Mouse (Mus musculus) spleen, adult 2 months (tissue): ENCODE data around the gene Kctd20. TPM values are rescaled to one million over a fixed set of nuclear protein-coding genes. Genes with fewer than 3 reads are reported as not detected.

Experiments
- DNase-seq, 2 experiments: peaks; one replicate each; pipeline versions ENCODE4 v3.0.0 to v3.0.0-alpha.2; 2012 to 2021; ENCODE audit warnings: low spot score in 2 of 2, low read depth in 1 of 2
- H3K27ac ChIP-seq: fragments of 200-500 bp; 2 replicates; pipeline ENCODE4 v1.5.1; 2012; ENCODE audit warnings: low read length, inconsistent platforms; ENCODE audit not compliant: insufficient read depth
- H3K27me3 ChIP-seq: fragments of 200-500 bp; 2 replicates; pipeline ENCODE4 v1.6.1; 2012; ENCODE audit warnings: mild to moderate bottlenecking, moderate library complexity, low read length, inconsistent platforms; ENCODE audit not compliant: control insufficient read depth, insufficient read depth
- H3K36me3 ChIP-seq: fragments of 200-500 bp; 2 replicates; pipeline ENCODE4 v1.6.1; 2012; ENCODE audit warnings: mild to moderate bottlenecking, low read length, inconsistent platforms; ENCODE audit not compliant: control insufficient read depth, insufficient read depth
- H3K4me1 ChIP-seq: fragments of 200-500 bp; 2 replicates; pipeline ENCODE4 v1.6.1; 2011; ENCODE audit warnings: inconsistent platforms; ENCODE audit not compliant: control insufficient read depth, insufficient read depth, insufficient read length
- H3K4me3 ChIP-seq: fragments of 200-500 bp; 2 replicates; pipeline ENCODE4 v1.5.1; 2011; ENCODE audit warnings: mild to moderate bottlenecking, inconsistent platforms; ENCODE audit not compliant: insufficient read depth, insufficient read length; ENCODE audit errors: extremely low read depth
- CTCF ChIP-seq: fragments of 200-500 bp; IDR thresholded peaks from 2 replicates; pipeline ENCODE4 v1.5.1; 2011; ENCODE audit warnings: mild to moderate bottlenecking, inconsistent platforms; ENCODE audit not compliant: insufficient read depth, insufficient read length, insufficient replicate concordance; ENCODE audit errors: extremely low read depth
- POLR2A ChIP-seq: fragments of 200-500 bp; IDR thresholded peaks from 2 replicates; pipeline ENCODE4 v1.6.1; 2011; ENCODE audit warnings: low read depth, low read length, inconsistent platforms
- WGBS: fragments of 180-500 bp; shearing (Covaris S2); methylation state at CpG from one replicate; pipeline ENCODE4 v1.1.7; 2018; 5-methylcytosine and 5-hydroxymethylcytosine counted together
- polyA plus RNA-seq: library from polyadenylated mRNA; depleted of rRNA; stranded (reverse); fragments of >200 nt; gene quantifications from 2 replicates; pipeline ENCODE4 v1.2.3, GENCODE M21; 2012

The Kctd20 gene
- polyA plus RNA-seq, 1 experiment, result 27.4 TPM

- 82% methylated on average over 8 of the region's 8 CpGs for WGBS
- no peak overlapping the region for H3K4me3 ChIP-seq
- no peak overlapping the region for H3K27ac ChIP-seq
- no peaks in the 10 kb centered on the region for H3K4me1 ChIP-seq
- no peaks in the 10 kb centered on the region for H3K27me3 ChIP-seq
- TF ChIP-seq CTCF (no peak), POLR2A (no peak)
- H3K36me3 ChIP-seq, result no peaks in the 10 kb centered on the region
- no peak for DNase-seq
Observed at GRCm38 (mm10) chr17:28924957-28925595, 26.7 kb upstream of the Kctd20 start.

GRCm38 (mm10) chr17:28926380-28926779 is 25.4 kb upstream of the Kctd20 start:
- no peak for TF ChIP-seq POLR2A
- peak; percentile 81; the same call in 1 of the 2 replicates for TF ChIP-seq CTCF
- no peaks in the 10 kb centered on the region for H3K27me3 ChIP-seq
- 9% methylated on average over 13 of the region's 13 CpGs for WGBS
- H3K4me3 ChIP-seq, result no peak overlapping the region
- H3K4me1 ChIP-seq, result no peaks in the 10 kb centered on the region
- DNase-seq, result peak; percentile 38 to 69
- H3K36me3 ChIP-seq, result no peaks in the 10 kb centered on the region
- no peak overlapping the region for H3K27ac ChIP-seq

GRCm38 (mm10) chr17:28926866-28927635 is 24.7 kb upstream of the Kctd20 start:
- Histone ChIP-seq H3K27ac (no peak overlapping the region), H3K27me3 (no peaks in the 10 kb centered on the region), H3K4me1 (no peaks in the 10 kb centered on the region), H3K36me3 (no peaks in the 10 kb centered on the region), H3K4me3 (no peak overlapping the region)
- TF ChIP-seq POLR2A (no peak), CTCF (peak; percentile 53; the same call in 1 of the 2 replicates)
- peak in 1 of 2 experiments; percentile 24 for DNase-seq
- 42% methylated on average over 15 of the region's 15 CpGs for WGBS

- H3K4me3 ChIP-seq, result no peak overlapping the region
- TF ChIP-seq CTCF (no peak), POLR2A (no peak)
- H3K27me3 ChIP-seq, result no peaks in the 10 kb centered on the region
- no peak for DNase-seq
- H3K4me1 ChIP-seq, result no peaks in the 10 kb centered on the region
- no peak overlapping the region for H3K27ac ChIP-seq
- 71% methylated on average over 9 of the region's 9 CpGs for WGBS
- no peaks in the 10 kb centered on the region for H3K36me3 ChIP-seq
Observed at GRCm38 (mm10) chr17:28928004-28928403, 23.7 kb upstream of the Kctd20 start.

- no peak overlapping the region for H3K4me3 ChIP-seq
- H3K4me1 ChIP-seq, result no peaks in the 10 kb centered on the region
- 98% methylated on average over 4 of the region's 4 CpGs for WGBS
- H3K27ac ChIP-seq, result no peak overlapping the region
- no peaks in the 10 kb centered on the region for H3K27me3 ChIP-seq
- TF ChIP-seq POLR2A (no peak), CTCF (no peak)
- DNase-seq, result no peak
- no peaks in the 10 kb centered on the region for H3K36me3 ChIP-seq
Observed at GRCm38 (mm10) chr17:28929369-28929768, 22.4 kb upstream of the Kctd20 start.

- Histone ChIP-seq H3K4me1 (no peaks in the 10 kb centered on the region), H3K4me3 (no peak overlapping the region), H3K27me3 (no peaks in the 10 kb centered on the region), H3K36me3 (no peaks in the 10 kb centered on the region), H3K27ac (0 out of 2 replicates have a peak overlapping the region, but pooled peaks have one; percentile 36)
- DNase-seq, result no peak
- no peak for TF ChIP-seq POLR2A
- no peak for TF ChIP-seq CTCF
- 49% methylated on average over 14 of the region's 14 CpGs for WGBS
Observed at GRCm38 (mm10) chr17:28930392-28931074, 21.2 kb upstream of the Kctd20 start.
